18 mouse cellular contexts compared by ENCODE assay signal in genomic region chr9:99256821-99257220, GRCm38 (mm10). TPM values are rescaled to one million over a fixed set of nuclear protein-coding genes. Genes with fewer than 3 reads are reported as not detected.
DNase-seq lines count a peak whose midpoint lies in the region; ATAC-seq and TF ChIP-seq lines count a peak whose summit lies in the region.
"Had no signal": no experiment of that assay in that cellular context is flagged by ENCODE, and none has a peak within 500 bp of the region (broad histone marks: within the 10 kb centered on the region; RNA-seq: fewer than 3 reads in every experiment).

No protein-coding gene starts in this region.

- ATAC-seq in liver, embryonic 14.5 days (ENCODE audit: insufficient read depth), result peak; percentile 85
- ATAC-seq: forebrain, embryonic 13.5 days; inflammation-experienced regulatory T-cells, adult 6 months; midbrain, embryonic 16.5 days had no signal

- H3K4me3 ChIP-seq in ES-Bruce4 (ENCODE audit: low read depth, low read length), result no peak overlapping the region
- H3K4me3 ChIP-seq in liver, embryonic 14.5 days (ENCODE audit: insufficient read depth in 1 of 2, low read depth in 2 of 2, low read length in 2 of 2), result no peak overlapping the region
- H3K4me3 ChIP-seq: embryonic facial prominence, embryonic 12.5 days; forebrain, embryonic 13.5 days; heart, adult 2 months; limb, embryonic 15.5 days; neural tube, embryonic 12.5 days had no signal

- TF ChIP-seq CTCF in ES-Bruce4 (IDR thresholded peaks at IDR 0.05; ENCODE audit: low read depth, low read length), result no peak
- no peak for TF ChIP-seq CTCF in liver, embryonic 14.5 days (IDR thresholded peaks at IDR 0.05; ENCODE audit: low read depth)

- no peak for TF ChIP-seq EP300 in ES-Bruce4 (IDR thresholded peaks at IDR 0.05; ENCODE audit: insufficient read depth, low read depth, low read length)
- TF ChIP-seq EP300 in liver, embryonic 14.5 days (IDR thresholded peaks at IDR 0.05; ENCODE audit: low read depth), result peak; percentile 68

- peak overlapping the region; percentile 96 for H3K27ac ChIP-seq in ES-Bruce4 (ENCODE audit: insufficient read depth, low read length)
- peak overlapping the region; percentile 88 for H3K27ac ChIP-seq in liver, embryonic 14.5 days
- H3K27ac ChIP-seq: embryonic facial prominence, embryonic 12.5 days; forebrain, embryonic 13.5 days; heart, adult 2 months; limb, embryonic 15.5 days; macrophage; neural tube, embryonic 12.5 days had no signal

- H3K4me1 ChIP-seq in ES-Bruce4 (ENCODE audit: control insufficient read depth, insufficient read depth, low read length), result peaks cover 2% of the 10 kb centered on the region
- H3K4me1 ChIP-seq in liver, embryonic 14.5 days (replicated peaks; ENCODE audit: control insufficient read depth in 2 of 2, insufficient read depth in 2 of 2, low read length in 1 of 2), result peaks cover 17 to 26% of the 10 kb centered on the region in 2 experiments
- H3K4me1 ChIP-seq: embryonic facial prominence, embryonic 12.5 days; forebrain, embryonic 13.5 days; limb, embryonic 15.5 days; neural tube, embryonic 12.5 days had no signal

- H3K27me3 ChIP-seq in ES-Bruce4 (ENCODE audit: control insufficient read depth, insufficient read depth, low read length, poor library complexity, severe bottlenecking), result no peaks in the 10 kb centered on the region
- no peaks in the 10 kb centered on the region for H3K27me3 ChIP-seq in liver, embryonic 14.5 days (ENCODE audit: control insufficient read depth, insufficient read depth, low read length)
- H3K27me3 ChIP-seq: embryonic facial prominence, embryonic 12.5 days; forebrain, embryonic 13.5 days; limb, embryonic 15.5 days; neural tube, embryonic 12.5 days had no signal

- peaks cover 16% of the 10 kb centered on the region; the same call in 1 of the 2 replicates for H3K9me3 ChIP-seq in ES-Bruce4 (replicated peaks; ENCODE audit: control insufficient read depth, insufficient read depth, low read length, poor library complexity, severe bottlenecking)
- no peaks in the 10 kb centered on the region for H3K9me3 ChIP-seq in liver, embryonic 14.5 days (ENCODE audit: control insufficient read depth, low read length)
- H3K9me3 ChIP-seq: embryonic facial prominence, embryonic 12.5 days; forebrain, embryonic 13.5 days; limb, embryonic 15.5 days; neural tube, embryonic 12.5 days had no signal

- DNase-seq in 3T3-L1 (ENCODE audit: low read depth, low spot score), result peak; percentile 21
- DNase-seq in c-Kit-positive CD71-positive TER-119-negative erythroid progenitor cells, embryonic 14.5 days (ENCODE audit: low read depth), result peak; percentile 43
- peak; percentile 82 to 87 (median 83) for DNase-seq in liver, embryonic 14.5 days (ENCODE audit: low read depth in 3 of 3, low spot score in 3 of 3)
- no peak for DNase-seq in testis, postnatal 14 days (ENCODE audit: low spot score)
- no peak for DNase-seq in right cerebral cortex, postnatal 14 days
- DNase-seq in cerebellum, postnatal 25 days, result no peak
- DNase-seq: cerebellum, postnatal 10 days; heart, adult 2 months had no signal

- H3K9ac ChIP-seq in ES-Bruce4 (ENCODE audit: low read depth, poor library complexity, severe bottlenecking), result no peak overlapping the region
- no peak overlapping the region for H3K9ac ChIP-seq in liver, embryonic 14.5 days (replicated peaks)
- H3K9ac ChIP-seq: embryonic facial prominence, embryonic 12.5 days; forebrain, embryonic 13.5 days; limb, embryonic 15.5 days; neural tube, embryonic 12.5 days had no signal

- 45% methylated on average over 3 of the region's 3 CpGs for WGBS in liver, embryonic 14.5 days (ENCODE audit: insufficient replicate concordance)

- peaks cover 23% of the 10 kb centered on the region for H3K36me3 ChIP-seq in ES-Bruce4 (ENCODE audit: control insufficient read depth, insufficient read depth, low read length, poor library complexity, severe bottlenecking)
- peaks cover 31% of the 10 kb centered on the region for H3K36me3 ChIP-seq in liver, embryonic 14.5 days (replicated peaks; ENCODE audit: control insufficient read depth, insufficient read depth, low read depth)

- TF ChIP-seq POLR2A in ES-Bruce4 (IDR thresholded peaks at IDR 0.05; ENCODE audit: insufficient read depth, low read length), result no peak

- peak overlapping the region; percentile 28 for H3K4me2 ChIP-seq in liver, embryonic 14.5 days (ENCODE audit: low read depth)
- H3K4me2 ChIP-seq: embryonic facial prominence, embryonic 12.5 days; forebrain, embryonic 13.5 days; limb, embryonic 15.5 days; neural tube, embryonic 12.5 days had no signal

RNA-seq across cellular contexts. Expression of gene Cep70, which starts 13.7 kb away (rescaled TPM):
- 51.6 and 51.7 TPM in 2 replicates for polyA plus RNA-seq in ES-Bruce4 (2011; ENCODE audit: insufficient read depth, insufficient read length, low read depth, missing spikeins)
- polyA plus RNA-seq in liver, embryonic 14.5 days (2012; rRNA removed), result 10.5 and 13.7 TPM in 2 replicates
- polyA plus RNA-seq in liver, embryonic 14.5 days (2014; fragmentation: Nextera tagmentation; extraction: Ambion mirVana), result 25.5 and 27.2 TPM in 2 replicates

RNA-seq across cellular contexts. Expression of gene Faiml, which starts 19.8 kb away (rescaled TPM):
- polyA plus RNA-seq in ES-Bruce4 (2011; ENCODE audit: insufficient read depth, insufficient read length, low read depth, missing spikeins), result not detected in 2 replicates
- polyA plus RNA-seq in liver, embryonic 14.5 days (2012; rRNA removed), result not detected in 2 replicates
- polyA plus RNA-seq in liver, embryonic 14.5 days (2014; fragmentation: Nextera tagmentation; extraction: Ambion mirVana), result not detected in 2 replicates
- polyA plus RNA-seq: embryonic facial prominence, embryonic 12.5 days; forebrain, embryonic 13.5 days; heart, adult 2 months; inflammation-experienced regulatory T-cells, adult 6 months; kidney, embryonic 16.5 days; limb, embryonic 15.5 days; macrophage; midbrain, embryonic 16.5 days; neural tube, embryonic 12.5 days; stomach, embryonic 16.5 days had no signal

Comparison
In these comparisons a context has a peak if more than half of its experiments do, and no peak if none do; other contexts are left out.
1. DNase-seq: peak in 3T3-L1 (single experiment), c-Kit-positive CD71-positive TER-119-negative erythroid progenitor cells, embryonic 14.5 days (single experiment) and liver, embryonic 14.5 days (3 of 3); none in testis, postnatal 14 days (single experiment), right cerebral cortex, postnatal 14 days (single experiment) and cerebellum, postnatal 25 days (0 of 2).